Mouse (Mus musculus) lung, postnatal 4 days (tissue): ENCODE data around the gene Bad.

Experiments used
- DNase-seq, 2 experiments: peaks; one replicate each; pipeline ENCODE4 v3.0.0; 2021

Gene Bad

GRCm38 (mm10) chr19:6915276-6915675 is 26.4 kb upstream of the Bad start:
- DNase-seq: no peak

- DNase-seq: no peak
Observed at GRCm38 (mm10) chr19:6916496-6916895, 25.2 kb upstream of the Bad start.

GRCm38 (mm10) chr19:6918321-6918720 is 23.3 kb upstream of the Bad start:
- DNase-seq: no peak

GRCm38 (mm10) chr19:6919431-6919830 is 22.2 kb upstream of the Bad start:
- DNase-seq: no peak

GRCm38 (mm10) chr19:6919876-6920740 is 21.6 kb upstream of the Bad start:
- DNase-seq: peak; percentile 56 to 79

GRCm38 (mm10) chr19:6920741-6921636 is 20.7 kb upstream of the Bad start:
- DNase-seq: peak in 1 of 2 experiments; percentile 65

- peak; percentile 100 for DNase-seq
Observed at GRCm38 (mm10) chr19:6921647-6922567, 19.8 kb upstream of the Bad start, which contains the start of gene Esrra. TSS of gene Esrra (minus strand) at chr19:6921813.

- DNase-seq: no peak
Observed at GRCm38 (mm10) chr19:6922901-6923735, 18.5 kb upstream of the Bad start.

- peak; percentile 79 to 89 for DNase-seq
Observed at GRCm38 (mm10) chr19:6924461-6925306, 17.0 kb upstream of the Bad start.

- DNase-seq: peak in 1 of 2 experiments; percentile 29
Observed at GRCm38 (mm10) chr19:6925307-6925573, 16.4 kb upstream of the Bad start, which contains the start of gene Catsperz. TSS of gene Catsperz (minus strand) at chr19:6925380.

GRCm38 (mm10) chr19:6925611-6926329 is 15.9 kb upstream of the Bad start:
- peak in 1 of 2 experiments; percentile 27 for DNase-seq

GRCm38 (mm10) chr19:6926559-6927255 is 15.0 kb upstream of the Bad start:
- peak; percentile 32 to 50 for DNase-seq

- no peak for DNase-seq
Observed at GRCm38 (mm10) chr19:6928080-6928479, 13.6 kb upstream of the Bad start.

- no peak for DNase-seq
Observed at GRCm38 (mm10) chr19:6931002-6931401, 10.7 kb upstream of the Bad start.

- DNase-seq: no peak
Observed at GRCm38 (mm10) chr19:6932018-6932417, 9.6 kb upstream of the Bad start.

- DNase-seq: no peak
Observed at GRCm38 (mm10) chr19:6933102-6933435, 8.6 kb upstream of the Bad start.

- peak in 1 of 2 experiments; percentile 45 for DNase-seq
Observed at GRCm38 (mm10) chr19:6933436-6934194, 8.0 kb upstream of the Bad start.

- no peak for DNase-seq
Observed at GRCm38 (mm10) chr19:6934195-6934977, 7.3 kb upstream of the Bad start, which contains the start of gene Kcnk4. TSS of gene Kcnk4 (minus strand) at chr19:6934515.
